Mouse (Mus musculus) cerebellum, postnatal 25 days (tissue): ENCODE data around the gene Gm266.

Experiments used
- DNase-seq, 2 experiments: peaks; one replicate each; pipeline ENCODE4 v3.0.0; 2021; ENCODE audit warnings: mixed read lengths in 2 of 2

Gene Gm266

DNA sequence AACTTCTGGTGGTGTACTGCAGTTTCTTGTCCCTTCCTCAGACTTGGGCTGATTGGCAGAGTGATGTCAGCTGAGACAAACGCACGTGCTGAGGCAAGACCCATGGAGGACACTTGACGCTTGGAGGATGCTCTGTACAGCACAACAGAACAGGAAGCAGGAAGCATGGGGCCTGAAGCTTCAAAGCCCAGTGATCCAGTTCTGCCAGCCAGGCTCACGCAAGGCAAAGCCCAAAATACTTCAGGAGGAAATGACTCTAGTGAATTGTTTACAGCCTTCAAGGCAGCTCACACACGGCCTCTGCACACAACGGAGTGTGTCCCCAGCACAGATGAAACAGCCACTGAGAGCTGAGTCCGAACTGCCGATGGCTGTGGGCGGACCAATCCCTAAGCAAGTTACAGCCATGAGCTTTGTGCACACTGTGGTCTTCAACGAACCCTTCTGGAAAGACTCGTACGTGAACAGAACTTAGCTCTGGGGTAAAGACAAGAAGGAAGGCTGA lies 17.5 kb upstream of the Gm266 start:
- DNase-seq = no peak

- DNase-seq = no peak
Observed at GRCm38 (mm10) chr12:111500725-111501124, 15.1 kb upstream of the Gm266 start.

DNA sequence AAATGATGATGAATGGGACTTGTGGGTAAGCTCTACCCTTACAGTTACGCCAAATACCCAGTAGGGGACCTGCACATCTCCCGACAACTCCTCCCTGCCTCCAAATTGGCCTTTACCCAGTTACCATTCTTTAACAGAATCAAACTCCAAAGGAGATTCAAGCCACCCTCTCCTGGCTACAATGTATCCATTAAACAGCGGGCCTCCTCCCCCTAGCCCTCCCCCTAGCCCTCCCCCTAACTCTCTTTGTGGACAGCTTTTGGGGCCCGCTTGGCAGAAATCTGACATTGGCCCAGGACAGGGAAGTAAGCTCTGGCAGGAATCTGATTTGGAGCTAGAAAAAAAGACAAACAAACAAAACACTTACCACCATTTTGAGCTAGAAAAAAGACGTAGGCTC lies 14.0 kb upstream of the Gm266 start:
- DNase-seq = no peak

DNA sequence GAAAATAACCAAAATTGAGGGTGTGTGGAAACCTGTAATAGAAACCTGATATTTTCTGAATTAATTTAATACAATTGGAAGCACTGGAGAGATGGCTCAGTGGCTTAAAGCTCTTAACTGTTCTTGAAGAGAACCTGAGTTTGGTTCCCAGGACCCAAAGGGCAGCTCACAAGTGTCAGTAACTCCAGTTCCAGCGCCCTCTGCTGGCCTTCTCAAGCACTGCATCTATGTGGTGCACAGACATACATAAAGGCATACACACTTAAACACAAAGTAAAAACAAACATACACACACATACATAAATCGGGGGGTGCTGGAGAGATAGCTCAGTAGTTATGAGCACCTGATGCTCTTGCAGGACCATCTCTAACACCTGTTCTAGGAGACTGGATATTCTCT lies 11.5 kb upstream of the Gm266 start:
- DNase-seq = no peak

DNA sequence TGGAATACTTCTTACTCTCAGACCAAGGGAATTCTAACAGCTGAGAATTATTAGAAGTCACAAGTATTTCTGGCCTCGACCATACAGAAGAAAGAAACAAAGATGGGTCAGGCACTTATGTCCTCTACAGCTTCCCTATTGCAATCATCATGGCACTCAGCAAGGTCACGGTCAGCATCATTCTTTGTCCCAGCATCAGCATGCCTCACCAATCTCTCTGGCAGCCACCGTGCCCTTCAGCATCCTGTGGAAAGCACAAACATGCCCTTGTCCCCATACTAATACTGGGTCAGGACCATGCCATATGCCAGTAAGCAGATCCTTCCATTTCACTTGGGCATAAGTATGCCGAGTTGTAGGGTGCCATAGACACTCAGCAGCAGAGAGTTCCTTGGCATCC lies 9.3 kb upstream of the Gm266 start:
- no peak for DNase-seq

GRCm38 (mm10) chr12:111489261-111489865 lies 3.7 kb upstream of the Gm266 start:
- no peak for DNase-seq

- no peak for DNase-seq
Observed at GRCm38 (mm10) chr12:111486455-111486854, 832 bp upstream of the Gm266 start.

GRCm38 (mm10) chr12:111485046-111485651 lies 474 bp downstream of the Gm266 start:
- DNase-seq = no peak

- peak; percentile 39 to 64 for DNase-seq
Observed at GRCm38 (mm10) chr12:111479917-111480316, 5.7 kb downstream of the Gm266 start.

- no peak for DNase-seq
Observed at GRCm38 (mm10) chr12:111478924-111479323, 6.7 kb downstream of the Gm266 start.

DNA sequence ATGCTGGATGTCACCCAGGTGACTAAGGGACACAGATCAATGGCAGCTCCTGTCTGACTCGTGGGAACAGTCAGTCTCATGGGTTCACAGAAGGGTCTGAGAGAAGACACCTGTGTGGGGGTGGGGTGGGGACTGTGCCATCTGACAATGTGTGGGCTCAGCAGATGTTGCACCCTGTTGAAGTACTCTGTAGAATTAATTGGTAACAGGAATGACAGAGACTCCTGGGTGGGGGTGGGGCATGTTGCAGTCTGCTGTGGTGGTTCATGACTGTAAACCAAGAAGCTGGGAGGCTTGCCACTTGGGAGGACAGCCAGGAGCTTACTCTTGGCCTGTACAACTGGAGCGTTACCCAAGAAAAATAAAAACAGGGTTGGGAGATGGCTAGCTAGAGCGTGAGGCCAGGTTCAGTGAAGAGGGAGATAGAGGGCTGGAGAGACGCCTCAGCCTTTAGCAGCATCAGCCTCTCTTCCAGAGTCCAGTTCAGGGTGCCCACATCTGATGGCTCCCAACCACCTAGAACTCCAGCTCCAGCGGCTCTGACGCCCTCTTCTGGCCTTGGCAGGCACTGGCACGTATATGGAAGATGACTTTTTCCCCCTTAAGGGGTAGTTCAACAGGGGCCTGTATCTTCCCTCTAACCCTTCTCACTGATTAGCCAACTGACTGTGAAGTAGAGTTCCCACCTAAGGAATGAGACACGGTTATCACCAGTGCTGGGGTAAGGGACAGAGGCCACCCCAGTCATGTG lies 10.6 kb downstream of the Gm266 start:
- DNase-seq = peak in 1 of 2 experiments; percentile 52

GRCm38 (mm10) chr12:111474384-111474783 lies 11.2 kb downstream of the Gm266 start:
- no peak for DNase-seq

GRCm38 (mm10) chr12:111472886-111473285 lies 12.7 kb downstream of the Gm266 start:
- DNase-seq = no peak

DNA sequence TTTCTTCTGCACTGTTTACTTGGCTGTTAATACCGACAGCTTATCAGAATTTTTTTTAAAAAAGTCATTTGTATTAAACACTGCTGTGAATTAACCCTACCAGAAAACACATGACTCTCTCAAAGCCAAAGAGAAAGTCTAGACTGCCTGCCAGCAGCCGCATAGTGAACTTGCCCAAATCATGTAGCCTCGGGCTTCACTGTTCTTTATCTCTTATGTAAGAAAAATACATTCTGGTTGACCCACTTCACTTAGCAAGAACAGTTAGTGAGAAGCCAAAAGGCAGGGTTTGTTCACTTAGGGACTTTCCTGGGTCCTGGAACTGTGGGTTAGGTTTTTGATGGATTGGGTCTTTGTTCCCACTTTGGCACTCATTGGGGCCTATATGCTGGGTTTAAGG lies 13.9 kb downstream of the Gm266 start:
- DNase-seq = no peak

- no peak for DNase-seq
Observed at GRCm38 (mm10) chr12:111471119-111471518, 14.5 kb downstream of the Gm266 start.

- DNase-seq = peak; percentile 71 to 85
Observed at GRCm38 (mm10) chr12:111469507-111469906, 16.1 kb downstream of the Gm266 start.

DNA sequence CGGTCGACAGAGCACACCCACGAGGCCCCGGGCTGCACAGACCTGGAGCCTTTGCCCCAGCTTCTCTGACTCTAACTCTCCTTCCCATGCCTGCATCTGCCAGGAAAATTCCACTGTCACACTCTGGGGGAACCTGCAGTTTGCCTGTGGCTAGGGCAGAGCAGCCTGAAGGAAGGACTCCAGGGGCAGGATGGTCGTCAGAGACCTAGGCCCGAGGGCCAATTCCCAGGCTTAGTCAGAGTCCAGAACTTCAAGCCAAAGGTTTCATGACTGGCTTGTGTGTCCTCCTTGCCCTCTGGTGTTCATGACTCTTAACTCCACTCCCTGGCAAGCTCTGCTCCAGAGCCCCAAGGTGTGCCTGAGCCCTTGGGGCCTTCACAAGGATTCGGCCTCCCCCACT lies 17.4 kb downstream of the Gm266 start:
- no peak for DNase-seq

DNA sequence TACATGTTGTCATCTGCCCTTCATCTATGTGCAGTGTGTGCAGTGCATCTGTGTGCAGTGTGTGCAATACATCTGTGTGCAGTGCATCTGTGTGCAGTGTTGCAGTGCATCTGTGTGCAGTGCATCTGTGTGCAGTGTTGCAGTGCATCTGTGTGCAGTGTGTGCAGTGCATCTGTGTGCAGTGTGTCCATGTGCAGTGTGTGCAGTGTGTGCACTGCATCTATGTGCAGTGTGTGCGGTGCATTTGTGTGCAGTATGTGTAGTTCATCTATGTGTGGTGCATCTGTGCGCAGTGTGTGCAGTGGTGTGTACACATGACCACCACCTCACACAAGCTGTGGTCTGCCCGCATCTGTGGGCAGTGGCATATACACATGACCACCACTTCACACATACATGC lies 19.3 kb downstream of the Gm266 start:
- DNase-seq = no peak

- no peak for DNase-seq
Observed at GRCm38 (mm10) chr12:111463570-111463969, 22.1 kb downstream of the Gm266 start.

GRCm38 (mm10) chr12:111457742-111458141 lies 27.9 kb downstream of the Gm266 start:
- no peak for DNase-seq

- DNase-seq = no peak
Observed at GRCm38 (mm10) chr12:111455860-111456259, 29.8 kb downstream of the Gm266 start.

DNA sequence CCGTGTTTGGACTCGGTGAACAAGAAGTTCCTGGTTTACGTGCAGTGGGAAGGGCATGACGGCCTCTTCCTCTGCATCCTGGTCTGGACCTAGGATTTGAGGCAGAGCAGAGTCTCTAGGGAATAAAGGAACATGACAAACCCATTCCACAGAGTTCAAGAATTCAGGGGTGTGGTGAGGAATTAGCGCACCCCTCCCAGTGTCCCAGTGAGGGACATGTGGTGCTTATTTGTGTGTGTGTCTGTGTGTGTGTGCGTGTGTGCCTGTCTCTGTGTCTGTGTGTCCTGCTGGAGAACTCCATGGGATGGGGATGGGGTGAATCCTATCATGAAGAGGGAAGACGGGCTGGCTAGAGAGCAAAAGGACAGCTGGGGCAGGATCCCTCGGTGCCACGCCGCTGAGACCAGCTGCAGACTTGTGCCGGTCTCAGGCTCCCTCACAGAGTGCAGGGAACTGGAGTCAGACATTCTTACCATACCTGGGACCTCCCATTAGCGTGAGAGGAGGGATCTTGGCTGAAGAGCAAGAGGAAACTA lies 30.2 kb downstream of the Gm266 start:
- no peak for DNase-seq

GRCm38 (mm10) chr12:111454543-111455280 lies 30.9 kb downstream of the Gm266 start:
- DNase-seq = no peak
